Mouse (Mus musculus): ENCODE measurements around the gene Ccdc85b.

Gene Ccdc85b

GRCm38 (mm10) chr19:5456241-5456921, 1.3 kb downstream of the Ccdc85b start:
- DNase-seq (ENCODE audit: low read depth, low spot score) = no peak

DNA sequence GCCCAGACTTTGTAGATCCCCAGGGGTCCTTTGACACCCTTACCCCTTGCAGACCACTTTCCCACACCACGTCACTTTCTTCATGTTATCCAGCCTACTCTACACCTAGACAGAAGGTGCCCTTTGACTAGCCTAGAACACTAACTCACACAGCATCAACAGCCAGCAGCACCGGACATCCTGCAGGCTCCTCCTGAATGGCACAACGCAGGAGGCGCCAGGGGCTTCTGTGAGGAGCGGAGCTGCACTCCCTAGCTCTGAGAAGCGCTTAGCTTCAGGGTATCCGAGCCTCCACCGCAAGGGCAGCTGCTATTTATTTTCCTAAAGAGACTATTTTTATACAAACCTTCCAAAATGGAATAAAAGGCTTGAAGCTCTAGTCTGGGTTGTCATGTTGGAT, 2.1 kb downstream of the Ccdc85b start:
- DNase-seq (ENCODE audit: low read depth, low spot score) = no peak

GRCm38 (mm10) chr19:5455037-5455436, 2.7 kb downstream of the Ccdc85b start:
- no peak for DNase-seq (ENCODE audit: low read depth, low spot score)

DNA sequence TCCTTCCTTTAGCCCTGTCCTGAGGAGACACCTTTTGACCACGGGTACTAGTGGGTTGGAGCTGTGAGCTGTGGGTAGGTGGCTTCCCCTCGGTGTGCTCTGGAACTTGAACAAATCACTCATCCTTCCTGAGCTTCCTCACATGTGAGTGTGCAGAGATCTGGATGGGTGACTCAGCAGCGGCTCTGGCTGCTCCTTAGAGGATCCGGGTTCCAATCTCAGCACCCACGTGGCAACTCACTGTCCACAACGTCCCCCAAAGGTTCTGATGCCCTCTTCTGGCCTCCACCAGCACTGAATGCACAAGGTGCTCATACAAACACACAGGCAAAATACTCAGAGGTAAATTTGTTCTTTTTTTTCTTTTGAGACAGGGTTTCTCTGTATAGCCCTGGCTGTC, 5.9 kb downstream of the Ccdc85b start:
- no peak for DNase-seq (ENCODE audit: low read depth, low spot score)

GRCm38 (mm10) chr19:5449673-5450072, 8.0 kb downstream of the Ccdc85b start:
- DNase-seq (ENCODE audit: low read depth, low spot score) = no peak

DNA sequence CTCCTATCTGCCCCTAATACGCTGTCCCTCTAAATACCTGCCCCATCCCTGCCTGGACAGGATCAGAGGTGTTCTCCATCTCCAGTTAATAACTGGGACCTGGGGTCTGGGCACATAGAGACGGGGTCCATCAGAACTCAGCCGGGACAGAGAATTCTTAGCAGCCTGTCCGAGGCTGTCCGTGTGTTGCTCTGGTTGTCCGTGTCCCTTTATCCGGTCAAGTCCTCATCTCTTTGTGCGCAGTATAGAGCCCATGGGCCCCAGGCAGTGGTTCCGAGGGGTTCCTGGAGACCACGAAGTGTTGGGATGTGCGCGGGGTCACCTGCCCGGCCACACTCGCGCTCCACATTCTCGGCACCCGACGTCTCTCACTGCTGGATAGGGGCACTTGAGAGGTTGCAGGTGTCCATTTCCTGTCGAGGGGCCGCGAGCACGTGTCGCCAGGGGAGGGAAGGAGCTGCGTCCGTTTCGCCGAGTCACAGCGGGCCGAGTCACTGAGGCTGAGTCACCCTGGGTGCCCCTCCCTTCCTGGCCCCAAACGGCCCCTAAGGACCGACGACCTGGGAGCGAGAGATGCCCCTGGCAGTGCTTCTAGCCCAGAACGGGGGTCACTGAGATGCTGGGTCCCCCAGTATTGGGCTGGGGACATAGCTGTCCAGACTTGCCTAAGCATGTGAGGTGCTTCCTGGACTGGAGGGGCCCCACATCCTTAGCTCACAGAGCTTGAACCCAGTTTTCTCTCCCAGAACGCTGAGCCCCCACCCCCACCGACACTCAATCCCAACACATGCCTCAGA, 9.1 kb downstream of the Ccdc85b start:
- DNase-seq (ENCODE audit: low read depth, low spot score) = no peak

GRCm38 (mm10) chr19:5447515-5448353, 10.0 kb downstream of the Ccdc85b start, which contains the start of gene Fosl1:
TSS of gene Fosl1 (plus strand) at chr19:5447547.
- peak; percentile 50 for DNase-seq (ENCODE audit: low read depth, low spot score)

DNA sequence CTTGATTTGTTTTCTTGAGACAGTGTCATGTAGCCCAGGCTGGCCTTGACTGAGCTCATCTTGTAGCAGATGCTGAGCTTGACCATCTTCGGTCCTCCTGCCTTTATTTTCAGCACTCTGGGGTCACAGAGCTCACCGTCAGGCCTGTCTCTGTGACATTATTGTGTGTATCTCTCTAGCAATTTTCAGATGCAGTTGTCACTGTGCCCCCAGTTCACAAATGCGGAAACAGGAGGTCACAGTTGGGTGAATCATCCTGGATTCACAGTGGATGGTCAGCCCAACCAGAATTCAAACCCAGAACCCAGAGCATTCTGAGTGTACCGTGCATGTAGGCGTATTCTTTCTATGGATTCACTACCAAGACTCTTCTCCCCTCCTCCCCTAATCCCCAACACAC, 11.9 kb downstream of the Ccdc85b start:
- DNase-seq (ENCODE audit: low read depth, low spot score) = no peak

GRCm38 (mm10) chr19:5444954-5445353, 12.7 kb downstream of the Ccdc85b start:
- no peak for DNase-seq (ENCODE audit: low read depth, low spot score)

DNA sequence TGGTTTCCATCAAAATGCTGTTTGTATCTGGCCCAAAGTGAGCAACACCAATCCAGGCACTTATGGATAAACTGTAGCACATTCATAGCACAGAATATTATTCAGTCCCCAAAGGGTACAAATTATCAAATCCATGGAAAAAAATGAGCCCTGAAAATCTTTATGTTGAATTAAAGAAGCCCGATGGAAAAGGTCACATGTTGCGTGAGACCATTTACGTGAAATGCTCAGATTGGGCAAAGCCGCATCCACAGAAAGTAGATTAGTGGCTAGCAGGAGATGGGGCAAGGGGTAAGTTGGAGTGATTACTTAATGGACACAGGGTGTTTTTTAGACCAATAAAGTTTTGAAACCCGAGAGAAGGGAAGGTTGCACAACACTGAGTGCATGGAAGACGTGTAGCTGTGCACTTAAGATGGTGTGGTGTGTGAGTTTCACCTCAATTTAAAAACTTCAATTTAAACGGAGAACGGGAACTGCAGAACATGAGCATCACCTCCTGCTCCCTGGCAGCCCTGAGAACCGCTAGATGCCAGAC, 13.3 kb downstream of the Ccdc85b start:
- DNase-seq (ENCODE audit: low read depth, low spot score) = no peak

DNA sequence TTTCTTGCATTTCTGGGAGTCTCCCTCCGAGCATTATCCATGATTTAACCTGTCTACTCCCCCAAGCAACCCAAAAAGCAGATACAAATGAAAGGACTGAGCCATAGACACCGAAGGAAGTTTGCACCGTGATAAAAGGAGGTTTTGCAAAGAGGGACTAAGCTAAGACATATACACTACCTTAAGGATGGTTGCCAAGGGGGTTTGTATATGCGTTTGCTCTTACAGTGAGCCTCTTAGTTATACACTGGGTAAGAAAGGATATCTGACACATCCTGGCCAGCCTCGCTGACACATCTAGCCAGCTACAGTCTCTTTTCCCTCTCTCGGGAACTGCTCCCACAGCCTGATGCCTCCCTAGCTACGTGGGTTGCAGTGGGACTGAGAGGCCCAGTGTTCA, 23.7 kb downstream of the Ccdc85b start:
- DNase-seq (ENCODE audit: low read depth, low spot score) = no peak

GRCm38 (mm10) chr19:5432992-5433852, 24.5 kb downstream of the Ccdc85b start:
- DNase-seq (ENCODE audit: low read depth, low spot score) = no peak

GRCm38 (mm10) chr19:5431911-5432464, 25.7 kb downstream of the Ccdc85b start:
- DNase-seq (ENCODE audit: low read depth, low spot score) = no peak

- DNase-seq (ENCODE audit: low read depth, low spot score) = no peak
Measured at GRCm38 (mm10) chr19:5430408-5430807, 27.3 kb downstream of the Ccdc85b start.

- no peak for DNase-seq (ENCODE audit: low read depth, low spot score)
Measured at GRCm38 (mm10) chr19:5429806-5430205, 27.9 kb downstream of the Ccdc85b start.

GRCm38 (mm10) chr19:5429219-5429618, 28.5 kb downstream of the Ccdc85b start:
- no peak for DNase-seq (ENCODE audit: low read depth, low spot score)

GRCm38 (mm10) chr19:5428083-5428482, 29.6 kb downstream of the Ccdc85b start:
- DNase-seq (ENCODE audit: low read depth, low spot score) = no peak

DNA sequence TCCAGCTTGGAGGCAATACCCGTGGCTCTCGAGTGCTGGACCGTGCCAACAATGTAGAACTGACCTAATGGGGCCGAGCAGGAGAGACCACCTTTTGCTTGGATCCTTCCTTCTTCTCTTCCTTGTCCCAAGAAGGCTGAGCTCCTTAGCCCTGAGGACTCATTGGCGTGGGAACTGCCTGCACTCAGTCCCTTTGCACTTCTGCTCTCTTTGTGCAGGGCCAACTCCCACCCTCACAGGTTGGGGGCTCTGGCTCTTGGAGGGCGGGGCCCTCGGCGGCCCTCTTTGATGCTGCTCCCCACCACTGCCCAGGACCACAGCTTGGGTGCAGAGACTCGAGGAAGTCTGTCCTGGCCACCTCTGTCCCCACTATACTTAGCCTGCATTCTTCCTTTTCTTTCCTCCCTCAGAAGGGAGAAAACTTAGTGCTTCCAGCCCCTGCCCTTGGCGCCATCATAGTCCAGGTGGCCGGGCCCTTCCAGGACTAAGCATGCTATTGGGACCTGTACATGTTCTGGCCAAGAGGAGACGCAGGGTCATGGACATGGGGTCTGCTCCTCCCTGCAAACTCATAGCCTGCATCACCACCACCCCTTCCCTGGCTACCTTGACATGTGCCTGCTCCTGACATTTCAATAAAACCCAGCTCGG, 30.9 kb downstream of the Ccdc85b start:
- no peak for DNase-seq (ENCODE audit: low read depth, low spot score)

GRCm38 (mm10) chr19:5425906-5426565, 31.7 kb downstream of the Ccdc85b start:
- DNase-seq (ENCODE audit: low read depth, low spot score) = no peak

Measured in WW6 (cell line).